Mouse (Mus musculus) small intestine, adult 10 weeks (tissue): ENCODE data around the gene Clstn1. TPM values are rescaled to one million over a fixed set of nuclear protein-coding genes. Genes with fewer than 3 reads are reported as not detected.

ENCODE experiments used
- polyA plus RNA-seq: library from polyadenylated mRNA; stranded (reverse); fragments of 350-450 nt; fragmentation: Illumina TruSeq; extraction: RNeasy Lipid Tissue Mini Kit (QIAGEN cat#74804); gene quantifications from one replicate; pipeline ENCODE4 v1.2.3, GENCODE M21; 2014; ENCODE audit warnings: low replicate concordance

Gene Clstn1
- polyA plus RNA-seq, result 11.8 TPM

DNA sequence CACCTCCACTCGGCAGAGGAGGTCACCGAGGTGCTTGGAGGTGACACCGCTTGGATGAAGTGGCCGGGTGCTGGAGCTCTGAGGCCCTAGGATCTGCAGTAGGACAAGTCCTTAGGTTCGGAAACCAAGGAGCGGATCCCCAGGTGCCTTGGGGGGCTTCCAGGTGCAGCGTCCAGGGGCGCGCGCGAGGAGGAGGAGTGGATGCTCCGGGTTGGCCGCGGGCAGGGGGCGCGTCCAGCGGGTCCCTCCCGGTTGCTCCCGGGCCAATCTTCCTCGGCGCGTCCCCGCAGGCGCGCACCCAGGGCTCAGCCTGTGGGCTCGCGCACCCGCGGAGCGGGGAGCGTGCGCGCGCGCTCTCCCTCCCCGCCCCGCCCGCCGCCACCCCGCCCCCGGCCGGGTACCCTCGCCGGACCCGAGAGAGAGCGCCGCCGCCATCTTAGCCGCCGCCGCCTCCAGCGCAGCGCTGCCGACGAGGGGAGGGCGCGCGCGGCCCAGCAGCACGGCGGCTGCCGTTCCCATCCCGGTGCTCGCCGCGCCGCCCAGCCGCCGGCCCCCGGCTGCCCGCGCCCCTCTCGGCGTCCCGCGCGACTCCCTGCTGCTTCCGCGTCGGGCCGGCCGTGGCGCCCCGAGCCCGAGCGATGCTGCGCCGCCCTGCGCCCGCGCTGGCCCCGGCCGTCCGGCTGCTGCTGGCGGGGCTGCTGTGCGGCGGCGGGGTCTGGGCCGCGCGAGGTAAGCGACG lies at the start of gene Clstn1:
TSS of gene Clstn1 (plus strand) at position 425 of the 739 bp plus-strand sequence.

Other genes with a start within 250 kb of the Clstn1 start
- 47.1 TPM for gene Ube4b, start 159.7 kb upstream of the Clstn1 start, polyA plus RNA-seq
- gene Rbp7, start 131.5 kb upstream of the Clstn1 start, polyA plus RNA-seq, result 13.6 TPM
- gene Tmem274, start 109.1 kb upstream of the Clstn1 start, polyA plus RNA-seq, result not detected
- gene Nmnat1, start 101.3 kb upstream of the Clstn1 start, polyA plus RNA-seq, result 5.2 TPM
- gene Lzic, start 101.2 kb upstream of the Clstn1 start, polyA plus RNA-seq, result 43.1 TPM
- 10.2 TPM for gene Ctnnbip1, start 68.2 kb upstream of the Clstn1 start, polyA plus RNA-seq
- 1.4 TPM for gene Pik3cd, start 116.1 kb downstream of the Clstn1 start, polyA plus RNA-seq
- 0.74 TPM for gene Tmem201, start 151.6 kb downstream of the Clstn1 start, polyA plus RNA-seq
- gene Slc25a33, start 187.8 kb downstream of the Clstn1 start, polyA plus RNA-seq, result 2.7 TPM